Mouse (Mus musculus): ENCODE measurements at regions not wholly inside any gene's neighbourhood (a gene's known extent, or its start where the extent isn't known, plus 50 kb on each side); places are given as distances from the start of the nearest gene placed in this dataset.

- no peak for DNase-seq
Observed at GRCm38 (mm10) chr2:137243914-137244313, 127.5 kb upstream of the Jag1 start.

- no peak for DNase-seq
Observed at GRCm38 (mm10) chr2:137236961-137237360, 120.5 kb upstream of the Jag1 start.

GRCm38 (mm10) chr2:137233936-137234335 is 117.5 kb upstream of the Jag1 start:
- DNase-seq, result no peak

GRCm38 (mm10) chr2:137231161-137231560 is 114.7 kb upstream of the Jag1 start:
- no peak for DNase-seq

- DNase-seq, result no peak
Observed at GRCm38 (mm10) chr2:137229422-137230069, 113.1 kb upstream of the Jag1 start.

GRCm38 (mm10) chr2:137227495-137227894 is 111.1 kb upstream of the Jag1 start:
- DNase-seq, result no peak

- no peak for DNase-seq
Observed at GRCm38 (mm10) chr2:137224702-137225552, 108.5 kb upstream of the Jag1 start.

- DNase-seq, result no peak
Observed at GRCm38 (mm10) chr2:137215697-137216096, 99.3 kb upstream of the Jag1 start.

- no peak for DNase-seq
Observed at GRCm38 (mm10) chr2:137207846-137208245, 91.4 kb upstream of the Jag1 start.

- DNase-seq, result peak; percentile 4
Observed at GRCm38 (mm10) chr2:137204274-137204850, 87.9 kb upstream of the Jag1 start.

- no peak for DNase-seq
Observed at GRCm38 (mm10) chr2:137200101-137200500, 83.7 kb upstream of the Jag1 start.

- no peak for DNase-seq
Observed at GRCm38 (mm10) chr2:137192183-137192582, 75.7 kb upstream of the Jag1 start.

- DNase-seq, result no peak
Observed at GRCm38 (mm10) chr2:137169176-137169575, 52.7 kb upstream of the Jag1 start.

GRCm38 (mm10) chr2:137168626-137169025 is 52.2 kb upstream of the Jag1 start:
- DNase-seq, result no peak
